Mouse (Mus musculus): ENCODE data around the gene Vat1.
"Not testable (repeated sequence)": the region's sequence is repeated elsewhere in the genome, so short reads cannot be mapped to it uniquely, and the experiment has no call there.

The Vat1 gene

GRCm38 (mm10) chr11:101465869-101466551, at the start of gene Vat1:
Gene Vat1 (minus strand): TSS chr11:101466230.
- peak; percentile 71 for DNase-seq (ENCODE audit: low spot score)

DNA sequence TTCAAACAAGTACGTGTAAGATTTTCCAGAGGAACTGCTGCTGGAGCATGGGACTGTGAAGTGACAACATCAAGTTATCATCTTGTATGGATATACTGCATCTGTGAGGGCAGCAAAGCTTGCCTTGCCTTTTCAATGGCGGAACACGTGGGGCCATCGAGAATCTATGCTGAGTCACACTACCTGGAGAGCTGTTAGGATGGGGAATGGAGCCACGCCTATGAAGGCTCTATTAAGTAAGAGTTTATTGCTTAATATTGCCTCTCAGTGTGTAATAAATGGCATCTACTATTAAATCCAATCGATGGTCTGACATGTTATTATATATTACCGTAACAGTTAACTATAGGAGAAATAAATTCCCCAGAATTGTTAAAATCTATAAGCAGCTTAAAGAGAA, 41.1 kb upstream of the Vat1 start:
- DNase-seq (ENCODE audit: low spot score), result no peak

GRCm38 (mm10) chr11:101506269-101506780, 40.3 kb upstream of the Vat1 start:
- no peak for DNase-seq (ENCODE audit: low spot score)

- no peak for DNase-seq (ENCODE audit: low spot score)
These were observed 20.1 kb upstream of the Vat1 start for GRCm38 (mm10) chr11:101486126-101486525.

DNA sequence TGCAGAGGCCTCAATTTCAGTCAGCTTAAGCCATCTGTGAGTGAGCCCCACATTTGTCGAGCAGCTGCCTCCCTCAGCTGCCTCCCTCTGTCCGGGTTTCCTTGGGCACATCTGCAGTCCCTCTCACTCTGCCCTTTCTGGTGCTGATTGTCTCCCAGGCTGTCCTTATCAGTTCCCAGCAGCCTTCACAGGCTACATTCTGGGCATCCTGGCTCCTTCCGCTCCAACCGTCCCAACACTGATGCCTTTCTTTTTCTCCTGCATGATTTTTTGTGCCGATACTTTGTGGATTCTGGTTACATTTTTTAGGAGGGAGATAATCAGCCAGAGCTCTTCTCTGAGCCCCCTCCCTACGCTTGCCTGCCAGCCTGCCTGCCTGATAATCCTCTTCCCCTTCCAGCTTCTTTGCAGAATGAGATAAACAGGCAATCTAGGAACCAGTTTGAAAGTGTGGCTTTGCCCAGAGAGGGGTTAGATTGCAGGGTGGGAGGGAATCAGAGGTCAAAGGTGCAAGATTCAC, 19.5 kb upstream of the Vat1 start:
- no peak for DNase-seq (ENCODE audit: low spot score)

- no peak for DNase-seq (ENCODE audit: low spot score)
These were observed 18.8 kb upstream of the Vat1 start for GRCm38 (mm10) chr11:101484814-101485213.

GRCm38 (mm10) chr11:101484245-101484644, 18.2 kb upstream of the Vat1 start:
- DNase-seq (ENCODE audit: low spot score), result no peak

- no peak for DNase-seq (ENCODE audit: low spot score)
These were observed 17.8 kb upstream of the Vat1 start for GRCm38 (mm10) chr11:101483804-101484203.

DNA sequence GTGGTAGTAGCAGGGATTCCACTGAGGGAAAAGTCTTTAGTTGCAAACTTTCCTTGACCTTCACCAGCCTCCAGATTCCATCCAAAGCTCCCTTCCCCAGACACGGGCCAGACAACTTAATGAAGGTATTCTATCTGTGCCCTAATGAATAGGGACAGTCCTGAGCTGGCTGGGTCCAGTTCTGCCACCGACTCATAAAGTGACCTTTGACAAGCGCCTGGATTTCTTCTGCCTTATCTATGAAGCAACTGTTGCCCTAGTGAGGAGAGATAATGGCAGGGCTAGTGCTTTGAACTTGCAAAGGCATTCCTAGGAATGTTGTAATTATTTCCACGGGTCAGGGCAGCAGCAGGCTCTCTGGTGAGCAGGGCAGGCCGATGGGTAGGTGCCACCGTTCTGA, 14.9 kb upstream of the Vat1 start:
- DNase-seq (ENCODE audit: low spot score), result no peak

- DNase-seq (ENCODE audit: low spot score), result peak; percentile 82
These were observed 13.2 kb upstream of the Vat1 start for GRCm38 (mm10) chr11:101479171-101479635.

DNA sequence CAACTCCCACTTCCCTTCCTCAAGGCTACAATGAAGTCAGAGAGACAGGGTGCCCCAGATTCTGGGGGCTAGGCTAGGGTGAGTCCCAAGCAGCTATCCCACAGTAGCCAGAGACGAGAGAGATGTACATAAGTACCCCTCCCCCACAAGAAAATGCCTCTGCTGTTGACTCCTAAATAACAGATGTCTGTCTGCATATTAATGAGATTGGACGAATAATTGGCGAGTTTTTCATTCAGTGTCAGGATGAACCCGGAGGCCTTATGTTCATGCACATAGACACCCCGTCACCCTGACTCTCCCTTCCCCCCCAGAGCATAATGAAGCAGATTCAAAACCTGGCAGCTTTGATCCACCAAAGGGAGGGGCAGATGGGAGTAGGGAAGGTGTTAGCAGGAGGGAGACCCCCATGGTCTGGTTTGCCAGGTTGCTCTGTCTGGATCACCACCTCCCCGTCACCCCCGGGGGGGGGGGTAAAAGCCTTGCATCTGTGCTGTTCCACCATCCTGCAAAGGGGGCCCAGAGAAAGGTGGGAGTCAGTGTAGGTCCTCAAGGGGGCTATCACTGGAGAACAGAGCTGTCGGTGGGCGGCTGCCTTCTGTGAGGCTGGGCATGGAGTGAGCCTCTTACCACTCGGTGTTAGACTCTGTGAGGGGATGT, 11.7 kb upstream of the Vat1 start:
- peak; percentile 70 for DNase-seq (ENCODE audit: low spot score)

- peak; percentile 65 for DNase-seq (ENCODE audit: low spot score)
These were observed 11.1 kb upstream of the Vat1 start for GRCm38 (mm10) chr11:101477194-101477551.

- not testable (repeated sequence) for DNase-seq (ENCODE audit: low spot score)
These were observed 10.3 kb upstream of the Vat1 start for GRCm38 (mm10) chr11:101476361-101476760.

DNA sequence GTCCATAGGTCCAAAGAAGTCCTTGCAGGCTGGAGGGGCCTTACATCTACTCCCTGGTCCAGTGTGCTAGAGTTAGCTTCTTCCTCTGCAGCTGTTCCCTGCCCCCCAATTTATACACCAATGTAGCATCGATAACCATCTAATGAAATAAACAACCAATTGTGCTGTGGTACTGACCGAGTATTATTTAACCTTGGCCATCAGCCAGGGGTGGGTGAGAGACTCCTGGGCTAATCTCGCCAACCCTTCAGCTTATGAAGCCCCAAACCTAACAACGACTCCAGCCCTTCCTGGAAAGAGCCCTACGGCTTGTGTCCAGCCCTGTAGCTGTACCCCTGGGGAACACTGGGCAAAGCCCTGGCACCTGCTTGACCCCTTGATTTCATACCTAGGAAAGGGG, 8.3 kb upstream of the Vat1 start:
- no peak for DNase-seq (ENCODE audit: low spot score)

GRCm38 (mm10) chr11:101473686-101474085, 7.7 kb upstream of the Vat1 start:
- not testable (repeated sequence) for DNase-seq (ENCODE audit: low spot score)

DNA sequence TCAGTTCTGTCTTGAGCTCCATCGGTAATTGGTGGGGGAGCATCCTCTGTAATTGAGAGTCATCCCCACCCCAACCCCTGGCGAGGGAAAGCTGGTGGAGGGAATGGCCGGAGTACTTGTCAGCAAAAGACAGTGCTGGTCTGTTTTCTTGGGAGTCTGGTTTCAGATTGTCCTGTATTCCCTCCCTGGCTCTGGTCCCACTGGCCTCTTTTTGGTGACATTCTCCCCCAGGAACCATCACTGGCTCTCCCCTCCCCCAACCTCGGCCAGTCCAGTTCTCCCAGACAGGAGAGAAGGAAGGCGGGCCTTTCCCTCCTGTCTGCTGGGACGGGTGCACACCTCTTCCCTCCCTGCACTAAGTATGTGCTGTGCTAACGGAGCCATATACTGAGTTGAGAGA, 6.3 kb upstream of the Vat1 start:
- DNase-seq (ENCODE audit: low spot score), result no peak

- DNase-seq (ENCODE audit: low spot score), result no peak
These were observed 5.9 kb upstream of the Vat1 start for GRCm38 (mm10) chr11:101471926-101472325.

GRCm38 (mm10) chr11:101470206-101470605, 4.2 kb upstream of the Vat1 start:
- DNase-seq (ENCODE audit: low spot score), result no peak

DNA sequence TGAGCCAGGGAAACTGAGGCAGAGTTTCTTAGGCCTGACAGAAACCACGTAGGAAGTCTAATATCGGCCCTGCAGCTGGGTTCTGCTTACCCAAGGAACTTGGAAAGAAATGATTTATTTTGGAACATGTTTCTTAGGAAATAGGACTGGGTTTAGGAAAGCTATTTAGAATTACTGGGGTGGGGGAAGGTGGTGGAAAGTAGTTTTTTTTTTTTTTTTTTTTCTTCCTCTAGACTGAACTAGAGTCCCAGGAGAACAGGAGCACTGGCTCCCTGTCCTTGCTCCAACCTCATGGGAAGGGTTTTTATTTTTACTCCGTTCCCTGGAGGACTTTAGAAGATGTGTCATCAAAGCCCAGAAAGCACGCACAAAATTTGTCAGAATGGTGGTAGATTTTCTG, 3.1 kb upstream of the Vat1 start:
- DNase-seq (ENCODE audit: low spot score), result no peak

GRCm38 (mm10) chr11:101468731-101469130, 2.7 kb upstream of the Vat1 start:
- no peak for DNase-seq (ENCODE audit: low spot score)

DNA sequence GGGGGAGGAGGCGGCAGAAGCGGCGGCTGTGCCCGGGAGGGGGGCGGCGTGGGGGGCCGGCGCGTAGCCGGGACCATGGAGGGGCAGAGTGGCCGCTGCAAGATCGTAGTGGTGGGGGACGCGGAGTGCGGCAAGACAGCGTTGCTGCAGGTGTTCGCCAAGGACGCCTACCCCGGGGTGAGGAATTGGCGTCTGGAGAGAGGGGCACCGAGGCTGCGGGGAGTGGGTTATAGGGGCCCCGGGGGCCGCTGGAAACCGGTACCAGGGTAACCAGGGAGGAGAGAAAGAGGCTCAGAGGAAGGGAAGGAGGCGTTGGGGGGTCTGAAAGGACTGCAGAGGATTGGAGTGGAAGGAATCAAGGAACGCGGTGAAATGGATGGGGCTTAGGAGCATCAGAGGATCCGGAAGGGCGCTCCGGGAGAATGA, 2.2 kb upstream of the Vat1 start:
- peak; percentile 63 for DNase-seq (ENCODE audit: low spot score)

DNA sequence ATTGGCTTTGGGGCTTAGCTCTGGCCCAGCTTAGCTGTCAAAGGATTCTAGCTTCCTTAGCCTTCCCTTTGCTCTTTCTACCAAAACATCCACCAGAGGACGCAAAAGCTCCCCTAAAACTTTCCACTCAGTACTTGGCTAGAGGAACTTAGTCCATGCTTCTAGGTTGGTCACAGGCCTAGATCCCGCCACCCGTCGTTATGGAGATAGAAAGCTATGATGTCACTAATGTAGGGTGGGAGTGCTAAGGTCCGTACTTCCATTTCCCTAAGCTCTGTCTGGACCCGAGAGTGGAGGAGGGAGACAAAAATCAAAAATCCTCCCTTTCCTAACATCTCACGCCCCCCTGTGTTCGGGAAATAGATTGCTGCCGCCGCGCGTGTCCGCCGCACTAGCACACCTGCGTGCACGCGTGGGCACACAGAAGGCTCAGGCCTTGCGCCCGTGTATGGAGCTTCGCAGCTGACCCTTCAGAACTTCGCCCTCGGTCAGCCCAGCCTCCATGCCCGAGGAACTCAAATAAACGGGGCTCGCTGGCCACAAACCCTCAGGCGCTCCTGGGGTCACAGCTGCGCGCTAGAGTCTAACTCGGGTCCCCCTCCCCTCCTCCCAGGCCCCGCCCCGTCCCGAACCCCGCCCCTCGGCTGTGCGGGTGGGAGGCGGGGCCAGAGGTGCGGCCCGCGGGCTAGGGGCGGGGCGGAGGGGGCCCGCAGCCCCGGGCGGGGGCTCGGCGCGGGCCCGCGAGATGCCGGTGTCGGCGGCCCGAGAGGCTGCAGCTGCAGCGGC, 1.6 kb upstream of the Vat1 start:
- peak; percentile 90 for DNase-seq (ENCODE audit: low spot score)
